Mouse (Mus musculus): ENCODE data around the gene 6430571L13Rik. TPM values are rescaled to one million over a fixed set of nuclear protein-coding genes. Genes with fewer than 3 reads are reported as not detected.

The 6430571L13Rik gene
- total and polyA plus RNA-seq, 3 experiments = 0.09 to 0.72 (median 0.11) TPM

DNA sequence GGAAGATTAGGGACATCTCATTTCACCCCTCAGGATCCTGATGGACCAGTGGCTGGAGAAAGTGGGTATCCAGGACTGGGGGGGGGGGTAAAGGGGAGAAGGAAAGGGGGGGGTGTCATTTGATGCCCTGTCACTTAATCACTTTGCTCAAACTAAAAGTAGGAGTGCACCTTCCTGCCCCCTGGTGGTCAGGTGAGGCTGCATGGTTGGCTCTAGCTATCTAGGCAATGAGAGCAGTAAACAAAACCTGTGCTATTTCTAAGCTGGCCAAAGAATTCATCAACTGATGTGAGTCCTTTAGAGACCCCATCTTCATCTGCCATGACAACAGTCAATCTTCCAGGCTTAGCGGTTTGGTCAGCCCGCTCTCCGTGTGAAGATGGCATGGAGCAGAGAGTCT, 46.3 kb downstream of the 6430571L13Rik start:
- Histone ChIP-seq H3K4me2 (ENCODE audit: insufficient read depth, low read depth, poor library complexity, severe bottlenecking) (no peak overlapping the region), H3K36me3 (replicated peaks in 1 of 2; ENCODE audit: control insufficient read depth in 1 of 2, insufficient read depth in 1 of 2, low read length in 1 of 2) (no peaks in the 10 kb centered on the region), H3K27me3 (replicated peaks) (peaks cover 94% of the 10 kb centered on the region), H3K27ac (ENCODE audit: insufficient read depth, low read depth) (no peak overlapping the region), H3K9me3 (replicated peaks; ENCODE audit: low read length) (no peaks in the 10 kb centered on the region), H3K4me3 (replicated peaks in 1 of 3; ENCODE audit: low read depth in 2 of 3, low read length in 2 of 3, poor library complexity in 1 of 3) (no peak overlapping the region), H3K4me1 (ENCODE audit: control insufficient read depth in 1 of 2, insufficient read depth in 2 of 2) (no peaks in the 10 kb centered on the region), H3K9ac (ENCODE audit: insufficient read depth, low read depth) (no peak overlapping the region), H3K79me2 (replicated peaks; ENCODE audit: control insufficient read depth, extremely low read depth, insufficient read depth, poor library complexity, severe bottlenecking) (no peaks in the 10 kb centered on the region)
- in situ Hi-C loops (cut with MboI; ENCODE audit: low pct_ligation_motif_present, low pct_unique_long_range_greater_than_20kb, low sequenced_read_pairs) = no loop called here
- DNase-seq (ENCODE audit: extremely low read depth) = peak; percentile 24
- dilution Hi-C loops (cut with MboI; ENCODE audit: extremely low pct_ligation_motif_present, extremely low pct_unique_long_range_greater_than_20kb, low sequenced_read_pairs) = no loop called here
- TF ChIP-seq CHD1 (IDR thresholded peaks at IDR 0.05; ENCODE audit: low read depth, low read length) (no peak), E2F4 (IDR thresholded peaks at IDR 0.05; ENCODE audit: insufficient replicate concordance, low read depth, low read length) (no peak), EP300 (IDR thresholded peaks at IDR 0.05; ENCODE audit: low read length) (no peak), RAD21 (IDR thresholded peaks at IDR 0.05; ENCODE audit: low read depth, low read length) (peak; percentile 31), TBP (conservative IDR thresholded peaks at IDR 0.05; ENCODE audit: low read depth, low read length) (no peak), USF2 (conservative IDR thresholded peaks at IDR 0.05; ENCODE audit: low read depth, low read length) (no peak), SMC3 (IDR thresholded peaks at IDR 0.05; ENCODE audit: low read depth, low read length) (peak; percentile 62), CTCF (conservative IDR thresholded peaks at IDR 0.05 in 1 of 2, IDR thresholded peaks at IDR 0.05 in 1 of 2; ENCODE audit: low read depth in 2 of 2, low read length in 2 of 2) (peak; percentile 53 to 71)

DNA sequence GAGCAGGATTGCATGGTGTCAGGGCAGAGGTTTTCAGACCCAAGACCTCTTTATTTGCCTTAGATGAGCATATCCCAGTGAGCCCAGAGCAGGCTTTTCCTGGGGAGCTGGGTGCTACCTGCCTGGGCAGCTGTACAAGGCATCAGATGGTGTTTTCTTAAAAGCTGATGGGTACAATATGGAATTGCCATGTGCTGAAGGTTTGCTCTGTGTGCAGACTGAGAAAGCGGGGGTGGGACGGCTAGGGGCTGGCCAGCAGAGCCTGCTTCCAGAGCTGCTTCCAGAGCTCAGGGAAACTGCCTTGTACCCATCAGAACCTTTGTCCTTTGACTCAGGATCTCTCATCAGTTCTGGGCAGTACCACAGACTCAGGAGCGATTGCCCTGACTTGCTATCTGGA, 47.3 kb downstream of the 6430571L13Rik start:
- Histone ChIP-seq H3K4me3 (replicated peaks in 1 of 3; ENCODE audit: low read depth in 2 of 3, low read length in 2 of 3, poor library complexity in 1 of 3) (no peak overlapping the region), H3K4me1 (ENCODE audit: control insufficient read depth in 1 of 2, insufficient read depth in 2 of 2) (no peaks in the 10 kb centered on the region), H3K4me2 (ENCODE audit: insufficient read depth, low read depth, poor library complexity, severe bottlenecking) (no peak overlapping the region), H3K27ac (ENCODE audit: insufficient read depth, low read depth) (no peak overlapping the region), H3K79me2 (replicated peaks; ENCODE audit: control insufficient read depth, extremely low read depth, insufficient read depth, poor library complexity, severe bottlenecking) (no peaks in the 10 kb centered on the region), H3K9ac (ENCODE audit: insufficient read depth, low read depth) (no peak overlapping the region), H3K27me3 (replicated peaks) (peaks cover 91% of the 10 kb centered on the region), H3K36me3 (replicated peaks in 1 of 2; ENCODE audit: control insufficient read depth in 1 of 2, insufficient read depth in 1 of 2, low read length in 1 of 2) (no peaks in the 10 kb centered on the region), H3K9me3 (replicated peaks; ENCODE audit: low read length) (no peaks in the 10 kb centered on the region)
- no peak for TF ChIP-seq CTCF (conservative IDR thresholded peaks at IDR 0.05 in 1 of 2, IDR thresholded peaks at IDR 0.05 in 1 of 2; ENCODE audit: low read depth in 2 of 2, low read length in 2 of 2)
- TF ChIP-seq MAX (IDR thresholded peaks at IDR 0.05; ENCODE audit: low read length) = no peak
- dilution Hi-C loops (cut with MboI; ENCODE audit: extremely low pct_ligation_motif_present, extremely low pct_unique_long_range_greater_than_20kb, low sequenced_read_pairs) (no loop called here), in situ Hi-C loops (cut with MboI; ENCODE audit: low pct_ligation_motif_present, low pct_unique_long_range_greater_than_20kb, low sequenced_read_pairs) (no loop called here)
- DNase-seq (ENCODE audit: extremely low read depth) = no peak

DNA sequence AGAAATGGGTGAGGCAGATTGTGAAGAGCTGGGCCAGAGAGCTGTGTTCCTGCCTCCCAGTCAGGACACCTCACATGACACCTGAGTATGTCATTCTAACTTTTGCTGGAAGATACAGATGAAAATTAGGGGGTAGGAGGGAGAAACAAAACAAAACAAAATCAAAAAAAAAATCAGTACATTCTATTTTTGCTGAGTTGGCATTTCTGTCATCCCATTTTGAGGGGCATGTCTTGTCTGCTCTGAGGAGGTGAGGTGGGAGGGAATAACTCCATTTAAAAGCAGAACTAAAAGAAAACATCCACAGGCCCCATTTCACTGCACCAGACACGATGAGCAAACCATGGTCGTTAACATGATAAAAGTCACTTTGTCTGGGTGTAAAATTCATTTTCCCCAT, 47.9 kb downstream of the 6430571L13Rik start:
- dilution Hi-C loops (cut with MboI; ENCODE audit: extremely low pct_ligation_motif_present, extremely low pct_unique_long_range_greater_than_20kb, low sequenced_read_pairs) = no loop called here
- H3K4me2 ChIP-seq (ENCODE audit: insufficient read depth, low read depth, poor library complexity, severe bottlenecking) = no peak overlapping the region
- peaks cover 91% of the 10 kb centered on the region for H3K27me3 ChIP-seq (replicated peaks)
- H3K9me3 ChIP-seq (replicated peaks; ENCODE audit: low read length) = no peaks in the 10 kb centered on the region
- no peak overlapping the region for H3K4me3 ChIP-seq (replicated peaks in 1 of 3; ENCODE audit: low read depth in 2 of 3, low read length in 2 of 3, poor library complexity in 1 of 3)
- no peak overlapping the region for H3K9ac ChIP-seq (ENCODE audit: insufficient read depth, low read depth)
- no peak overlapping the region for H3K27ac ChIP-seq (ENCODE audit: insufficient read depth, low read depth)
- no peaks in the 10 kb centered on the region for H3K4me1 ChIP-seq (ENCODE audit: control insufficient read depth in 1 of 2, insufficient read depth in 2 of 2)
- DNase-seq (ENCODE audit: extremely low read depth) = no peak
- no peaks in the 10 kb centered on the region for H3K79me2 ChIP-seq (replicated peaks; ENCODE audit: control insufficient read depth, extremely low read depth, insufficient read depth, poor library complexity, severe bottlenecking)
- H3K36me3 ChIP-seq (replicated peaks in 1 of 2; ENCODE audit: control insufficient read depth in 1 of 2, insufficient read depth in 1 of 2, low read length in 1 of 2) = no peaks in the 10 kb centered on the region
- TF ChIP-seq JUN (IDR thresholded peaks at IDR 0.05; ENCODE audit: insufficient read depth, low read depth, low read length) = no peak
- TF ChIP-seq MAFK (IDR thresholded peaks at IDR 0.05; ENCODE audit: insufficient replicate concordance, low read length) = peak; percentile 97
- in situ Hi-C loops (cut with MboI; ENCODE audit: low pct_ligation_motif_present, low pct_unique_long_range_greater_than_20kb, low sequenced_read_pairs) = no loop called here

Measured in CH12.LX (cell line).